Mouse (Mus musculus) granulocyte monocyte progenitor cell, adult 5-6 weeks (primary cell): ENCODE results near the gene Cphx3. TPM values are rescaled to one million over a fixed set of nuclear protein-coding genes. Genes with fewer than 3 reads are reported as not detected.
"Not testable (repeated sequence)": the region's sequence is repeated elsewhere in the genome, so short reads cannot be mapped to it uniquely, and the experiment has no call there.

Experiments used
- ATAC-seq: replicated peaks from 2 replicates; pipeline ENCODE4 v1.8.0; 2016; ENCODE audit warnings: mild to moderate bottlenecking, moderate TSS enrichment, inconsistent platforms; ENCODE audit not compliant: poor library complexity, severe bottlenecking
- total RNA-seq, 2 experiments: library from RNA; stranded (forward) in 1 of 2; stranded (reverse) in 1 of 2; fragments of 200-712, 200-1000 nt in 1 of 2; fragments of >200 nt in 1 of 2; fragmentation: Nextera tagmentation in 1 of 2; gene quantifications; 2 replicates each; pipeline ENCODE4 v1.2.3; 2014 to 2017

Gene Cphx3
- total RNA-seq (2014; fragmentation: Nextera tagmentation) (not detected in 2 replicates), total RNA-seq (2017) (not detected in 2 replicates)

DNA sequence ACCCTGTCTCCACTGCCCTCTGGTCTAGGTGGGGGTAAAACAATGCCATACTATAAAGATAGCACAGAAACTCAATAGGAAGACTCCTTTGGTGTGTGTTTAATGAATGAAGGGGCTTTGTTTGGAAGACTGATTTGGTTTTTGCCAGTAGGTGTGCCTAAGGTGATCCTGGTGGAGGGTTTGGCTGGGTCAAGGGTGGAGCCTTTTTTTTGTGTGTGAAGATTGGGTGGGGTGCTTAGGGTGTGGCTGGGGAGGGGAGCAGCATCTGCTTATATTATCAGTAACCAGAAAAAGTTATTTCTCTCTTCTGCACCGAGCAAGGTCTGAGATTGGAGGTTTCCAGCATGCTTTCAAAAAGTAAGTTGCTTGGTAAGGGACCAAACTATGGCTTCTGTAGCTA, at the start of gene Cphx3:
Gene Cphx3, plus strand, starts transcription at position 301 of the 400 bp plus-strand sequence.
- not testable (repeated sequence) for ATAC-seq

DNA sequence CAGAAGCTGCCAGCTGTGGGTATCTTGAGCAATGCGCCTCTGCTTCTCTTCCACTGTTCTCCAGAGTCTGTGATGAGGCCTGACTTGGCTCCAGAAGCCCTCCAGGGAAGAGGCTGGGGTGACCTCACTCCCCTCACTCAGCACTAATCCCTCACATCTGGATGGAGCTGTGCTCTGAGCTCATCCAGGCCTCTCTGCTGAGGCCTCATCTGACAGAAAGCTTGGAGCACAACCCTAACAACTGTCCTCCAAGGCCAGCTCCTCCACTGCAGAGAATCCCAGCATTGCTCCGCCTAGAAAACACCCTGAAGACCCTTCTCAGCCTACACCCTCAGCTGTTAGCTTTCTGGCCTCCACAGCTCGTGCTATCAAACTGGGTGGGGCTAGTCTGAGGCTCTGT, 47.7 kb upstream of the Cphx3 start:
- ATAC-seq = not testable (repeated sequence)

DNA sequence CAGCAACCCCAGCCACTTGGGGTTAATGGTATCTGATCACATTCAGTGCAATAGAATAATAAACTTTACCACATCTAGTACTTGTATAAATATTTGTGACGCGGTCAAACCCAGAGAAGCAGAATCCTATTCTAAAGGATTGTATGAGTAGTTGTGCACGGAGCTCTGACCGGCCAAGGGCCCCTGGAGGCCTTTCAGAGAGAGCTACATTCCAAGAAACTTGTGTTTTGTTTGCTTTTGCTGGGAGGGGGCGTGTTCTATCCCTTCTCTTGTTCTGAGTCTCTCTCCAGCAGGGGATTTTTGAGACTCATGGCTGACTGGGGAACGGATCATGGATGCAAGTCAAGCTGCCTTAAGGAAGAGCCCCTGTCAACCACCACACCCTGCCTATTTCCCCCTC, 46.7 kb upstream of the Cphx3 start:
- not testable (repeated sequence) for ATAC-seq

DNA sequence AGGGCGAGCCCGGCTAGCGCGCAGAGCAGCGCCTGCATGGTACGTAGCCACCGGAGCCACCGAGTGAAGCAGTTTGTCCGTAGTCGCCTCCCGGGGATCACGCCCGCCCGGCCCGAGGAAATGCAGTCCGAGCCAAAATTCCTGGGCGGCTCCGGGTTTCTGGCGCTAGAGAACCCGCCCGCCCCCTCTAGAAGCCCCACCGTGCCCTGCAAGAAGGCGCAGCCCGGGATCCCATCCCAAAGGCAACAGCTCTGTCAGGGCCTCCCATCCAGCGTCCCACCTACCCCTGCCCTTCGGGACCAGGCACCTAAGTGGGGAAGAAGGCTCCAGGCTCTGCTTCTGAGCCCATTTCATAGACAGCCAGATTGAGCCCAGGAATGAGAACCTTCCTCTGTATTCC, 39.5 kb upstream of the Cphx3 start, which contains the start of gene Gm9780:
Gene Gm9780, minus strand, starts transcription at position 101 of the 400 bp plus-strand sequence.
- ATAC-seq = not testable (repeated sequence)

DNA sequence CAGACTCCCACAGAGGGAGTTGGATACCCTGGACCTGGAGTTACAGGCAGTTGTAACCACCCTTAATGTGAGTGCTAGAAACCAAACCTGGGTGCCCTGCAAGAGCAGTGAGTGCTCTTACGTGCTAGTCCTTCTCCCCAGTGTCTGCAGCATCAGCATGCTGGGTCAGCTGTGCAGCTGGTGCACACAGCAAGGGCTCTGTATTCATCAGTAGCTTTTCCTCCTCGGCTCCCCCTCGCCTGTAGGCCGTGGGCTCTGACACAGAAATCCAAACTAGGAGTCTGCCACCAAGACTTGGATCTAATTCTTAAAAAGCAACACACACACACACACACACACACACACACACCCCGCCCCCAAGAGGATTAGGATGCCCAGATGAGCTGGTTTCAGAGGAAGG, 37.1 kb upstream of the Cphx3 start:
- not testable (repeated sequence) for ATAC-seq

DNA sequence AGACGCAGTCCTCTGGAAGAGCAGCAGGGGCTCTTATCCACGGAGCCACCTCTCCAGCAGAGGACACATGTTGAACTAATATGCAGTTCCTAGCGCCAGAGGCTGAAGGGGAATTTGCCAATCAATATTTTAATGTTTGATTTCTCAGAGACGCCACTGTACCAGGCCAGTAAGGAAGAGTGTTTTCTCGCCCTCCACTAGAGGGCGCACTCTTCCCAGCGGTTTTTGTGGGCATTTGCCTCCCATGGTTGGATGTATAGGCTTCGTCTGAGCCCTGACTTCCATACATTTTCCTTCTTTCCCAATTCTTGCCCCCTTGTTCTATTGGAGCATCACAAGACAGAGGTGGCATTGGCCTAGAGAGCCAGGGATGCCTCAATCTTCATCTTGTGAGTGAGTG, 35.1 kb upstream of the Cphx3 start:
- ATAC-seq = peak; percentile 74

DNA sequence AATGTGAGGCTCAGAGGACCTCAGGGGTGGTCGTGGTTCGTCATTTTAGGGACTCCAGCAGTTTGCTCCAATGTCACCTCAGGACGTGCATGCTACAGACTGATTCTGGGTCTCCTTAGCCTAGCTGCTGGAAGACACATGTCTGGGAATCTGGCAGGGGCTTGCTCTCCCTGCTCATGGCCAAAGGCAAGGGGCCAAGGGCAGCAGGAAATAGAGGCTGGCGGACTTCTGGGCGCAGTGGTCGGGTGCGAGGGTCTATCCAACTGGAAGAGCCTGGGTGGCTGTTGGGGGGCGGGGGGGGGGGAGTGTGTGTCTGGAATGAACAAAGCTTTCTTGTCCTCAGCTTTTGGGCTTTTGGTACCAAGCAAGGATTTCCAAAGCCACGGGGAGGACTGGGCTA, 33.3 kb upstream of the Cphx3 start:
- not testable (repeated sequence) for ATAC-seq

DNA sequence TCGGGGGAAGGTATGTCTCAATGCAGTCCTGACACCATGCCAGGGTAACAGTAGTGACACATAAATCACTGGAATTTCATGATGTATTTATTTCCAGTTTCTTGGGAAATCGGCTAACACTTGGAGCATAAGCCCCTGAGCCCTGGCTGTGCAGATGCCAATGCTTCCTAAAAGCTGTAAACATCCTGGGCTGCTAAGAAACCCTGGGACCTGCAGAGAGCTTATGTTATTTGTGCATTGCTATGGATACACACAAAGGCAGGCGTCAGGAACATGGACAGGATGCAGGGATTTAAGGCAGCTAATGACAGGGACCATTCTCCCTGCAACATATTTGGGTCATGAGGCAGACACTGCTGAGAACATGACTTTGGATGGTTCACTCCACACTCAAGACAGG, 23.9 kb upstream of the Cphx3 start:
- not testable (repeated sequence) for ATAC-seq

DNA sequence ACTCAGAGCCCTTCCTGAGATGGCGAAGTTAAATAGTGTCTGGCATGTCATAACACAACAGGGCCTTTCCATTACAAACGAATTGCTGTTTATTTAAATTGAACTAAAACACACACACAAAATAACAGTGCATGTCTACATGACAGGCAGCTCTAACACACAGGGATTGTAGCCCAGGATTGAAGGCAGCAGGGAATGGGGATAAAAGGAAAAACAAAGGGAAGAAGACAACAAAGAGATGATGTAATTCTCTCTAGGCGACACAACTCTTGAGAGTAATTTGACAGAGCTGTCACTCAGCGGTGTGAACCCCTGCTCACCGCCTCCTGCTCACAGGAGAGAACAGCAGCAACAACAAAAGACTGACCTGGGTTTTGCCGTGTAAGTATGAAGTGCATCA, 22.7 kb upstream of the Cphx3 start:
- not testable (repeated sequence) for ATAC-seq

DNA sequence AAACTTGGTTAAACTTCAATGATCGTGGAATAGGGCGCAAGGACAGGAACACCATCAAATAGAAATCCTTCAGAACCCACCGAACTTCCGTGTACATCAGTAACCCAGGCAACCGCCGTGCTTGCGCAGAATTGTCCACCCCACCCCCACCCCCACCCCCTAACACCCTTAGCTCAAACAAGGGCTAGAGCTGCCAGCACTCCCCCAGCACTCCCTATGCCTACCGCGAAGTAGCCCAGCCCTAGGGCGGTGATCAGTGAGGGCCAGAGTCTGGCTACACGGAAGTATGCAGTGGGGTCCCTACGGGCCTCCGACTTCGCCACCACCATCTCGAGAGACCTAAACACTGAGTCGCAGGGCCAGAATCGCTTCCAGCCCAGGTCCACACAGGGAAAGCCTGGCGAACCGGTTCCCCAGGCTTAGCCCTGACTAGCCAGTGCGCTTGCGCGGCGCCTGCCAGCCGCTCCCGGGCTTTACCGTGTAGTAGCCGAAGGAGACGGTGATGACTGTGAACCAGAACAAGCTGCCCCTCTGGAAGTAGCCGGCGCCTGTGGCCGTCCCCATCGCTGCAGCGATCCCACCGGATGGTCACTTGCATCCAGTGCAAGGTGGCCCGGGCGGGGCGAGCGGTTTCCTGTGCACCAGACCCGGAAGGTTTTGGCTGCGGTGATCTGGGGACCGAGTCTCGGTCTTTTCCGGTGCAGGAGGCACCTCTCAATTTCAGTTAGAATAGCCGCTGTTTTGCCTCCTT, 15.3 kb upstream of the Cphx3 start:
- ATAC-seq = peak; percentile 81

DNA sequence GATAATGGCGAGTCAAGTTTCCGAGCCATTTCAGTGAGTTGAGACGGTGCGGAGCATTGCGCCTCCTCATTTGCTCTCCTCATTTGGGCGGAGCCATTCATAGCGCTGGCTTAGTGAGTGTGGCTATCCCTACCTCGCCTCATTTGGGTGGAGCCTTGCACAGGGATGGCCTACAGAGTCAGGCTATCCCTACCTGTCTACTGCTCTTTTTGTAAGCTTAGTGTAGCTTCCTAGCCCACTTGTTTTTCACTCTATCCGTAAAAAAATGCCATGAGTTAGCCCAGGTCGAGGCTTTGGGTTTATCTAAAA, 14.8 kb upstream of the Cphx3 start, which contains the start of gene Tmem254c:
Gene Tmem254c, minus strand, starts transcription at position 31 of the 309 bp plus-strand sequence.
- ATAC-seq = peak; percentile 85

DNA sequence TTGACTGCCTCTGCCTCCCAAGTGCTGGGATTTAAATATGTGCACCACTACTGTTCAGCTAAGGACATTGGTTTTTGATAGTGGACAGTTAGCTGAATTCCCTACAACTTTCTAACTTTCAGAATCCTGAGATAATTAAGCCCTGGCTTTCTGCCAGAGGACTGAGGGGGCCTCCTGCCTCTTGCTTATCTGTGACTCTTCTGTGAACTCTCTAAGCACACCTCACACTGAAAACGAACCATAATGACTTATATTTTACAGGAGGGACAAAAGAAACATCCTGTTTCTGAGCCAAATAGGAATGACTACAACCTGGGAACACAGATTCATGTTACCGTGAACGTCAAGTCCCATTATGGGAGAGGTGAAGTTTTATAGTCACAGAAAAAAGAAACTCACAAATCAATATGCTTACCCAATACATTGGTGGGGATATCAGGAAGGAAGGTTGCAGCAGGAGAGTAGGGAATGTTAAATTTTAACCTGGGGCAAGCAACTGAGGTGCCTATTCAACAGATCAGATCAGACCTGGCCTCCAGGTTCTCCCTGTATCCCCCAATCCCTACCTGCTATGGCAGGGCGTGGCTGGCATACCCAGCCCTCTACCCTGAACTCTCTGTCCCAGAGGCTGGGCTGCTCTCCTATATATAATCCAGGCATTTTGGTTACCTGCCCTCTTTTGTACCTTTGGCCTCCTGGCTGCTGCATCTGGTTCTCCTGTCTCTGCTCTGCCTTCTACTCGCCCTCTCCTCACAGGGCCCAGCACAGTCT, 5.3 kb upstream of the Cphx3 start:
- ATAC-seq = not testable (repeated sequence)

DNA sequence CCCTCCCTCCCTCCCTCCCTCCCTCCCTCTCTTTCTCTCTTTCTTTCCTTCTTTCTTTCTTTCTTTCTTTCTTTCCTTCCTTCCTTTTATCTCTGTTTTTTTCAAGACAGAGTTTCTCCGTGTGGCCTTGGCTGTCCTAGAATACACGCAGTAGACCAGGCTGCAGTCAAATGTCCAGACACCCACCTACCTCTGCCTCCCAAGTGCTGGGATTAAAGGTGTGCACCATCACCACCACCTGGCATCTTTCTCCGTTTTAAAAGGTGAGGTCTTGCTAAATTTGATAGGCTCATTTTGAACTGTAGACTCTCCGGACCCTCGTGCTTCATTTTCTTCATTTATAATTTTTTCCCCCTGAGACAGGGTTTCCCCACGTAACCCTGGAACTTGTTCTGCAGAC, 881 bp upstream of the Cphx3 start, which contains the start of gene Cphx2:
Gene Cphx2, plus strand, starts transcription at position 301 of the 400 bp plus-strand sequence.
- not testable (repeated sequence) for ATAC-seq

DNA sequence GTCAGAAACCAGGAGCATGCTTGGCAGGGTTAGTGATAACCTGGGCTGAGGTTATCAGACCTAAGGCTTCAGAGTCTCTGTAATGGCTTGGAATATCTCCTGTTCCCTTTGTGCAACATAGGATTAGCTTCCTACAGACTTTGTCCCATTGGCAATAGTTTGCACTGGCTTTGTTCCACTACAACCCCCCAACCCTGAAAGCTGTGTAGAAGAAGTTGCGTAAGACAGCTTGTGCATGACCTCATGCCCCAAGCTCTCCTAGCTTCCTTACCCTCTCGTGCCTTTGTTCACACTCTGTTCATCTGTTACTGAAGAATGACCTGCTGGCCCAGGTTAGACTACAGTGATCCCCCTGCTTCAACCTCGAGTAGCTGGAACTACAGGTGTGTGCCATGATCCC, 15.5 kb downstream of the Cphx3 start:
- ATAC-seq = 0 out of 2 replicates have a peak, but pooled peaks have one; percentile 12

DNA sequence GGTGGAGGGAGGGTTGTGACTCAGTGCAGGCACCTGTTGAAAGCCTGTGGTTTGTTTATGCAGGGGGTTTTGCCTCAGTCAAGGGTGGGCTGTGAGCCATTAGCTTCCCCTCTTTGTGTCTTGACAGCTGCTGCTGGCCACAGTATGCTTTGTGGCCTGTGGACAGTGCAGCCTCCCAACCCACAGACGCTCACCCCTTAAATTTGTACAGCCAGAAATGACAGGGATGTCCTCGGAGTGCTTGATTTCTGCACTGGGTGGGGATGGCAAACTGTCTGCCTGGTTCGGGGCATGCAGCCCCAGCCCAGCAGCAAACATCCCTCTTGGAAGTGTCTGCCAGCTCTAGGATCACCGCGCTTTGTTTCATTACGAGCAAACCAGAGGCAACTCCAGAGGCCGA, 36.1 kb downstream of the Cphx3 start, which contains the start of gene Duxbl2:
Gene Duxbl2, plus strand, starts transcription at position 200 of the 400 bp plus-strand sequence.
- ATAC-seq = peak; percentile 17; the same call in 1 of the 2 replicates

DNA sequence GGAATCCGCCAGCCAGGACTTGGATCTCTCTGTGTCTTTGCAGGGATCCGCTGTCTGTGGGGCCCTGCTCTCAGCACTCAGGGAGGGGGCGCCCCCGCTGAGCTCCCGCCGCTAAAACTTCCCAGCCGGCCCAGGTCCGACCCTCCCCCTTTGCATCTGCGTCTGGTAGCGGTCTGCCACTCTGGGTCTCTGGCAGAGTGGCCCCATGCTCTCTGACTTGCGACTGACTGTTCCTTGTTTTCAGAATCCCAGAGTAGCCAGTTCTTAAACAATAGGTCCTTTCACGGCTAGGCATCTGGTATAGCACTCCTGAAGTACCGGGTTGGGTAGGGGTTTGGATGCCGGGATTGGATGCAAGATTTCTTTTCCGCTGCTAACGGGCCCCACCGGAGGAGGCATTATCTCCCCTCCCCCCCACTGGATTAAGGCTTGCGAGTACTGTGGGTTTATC, 36.5 kb downstream of the Cphx3 start:
- ATAC-seq = peak; percentile 33; the same call in 1 of the 2 replicates

DNA sequence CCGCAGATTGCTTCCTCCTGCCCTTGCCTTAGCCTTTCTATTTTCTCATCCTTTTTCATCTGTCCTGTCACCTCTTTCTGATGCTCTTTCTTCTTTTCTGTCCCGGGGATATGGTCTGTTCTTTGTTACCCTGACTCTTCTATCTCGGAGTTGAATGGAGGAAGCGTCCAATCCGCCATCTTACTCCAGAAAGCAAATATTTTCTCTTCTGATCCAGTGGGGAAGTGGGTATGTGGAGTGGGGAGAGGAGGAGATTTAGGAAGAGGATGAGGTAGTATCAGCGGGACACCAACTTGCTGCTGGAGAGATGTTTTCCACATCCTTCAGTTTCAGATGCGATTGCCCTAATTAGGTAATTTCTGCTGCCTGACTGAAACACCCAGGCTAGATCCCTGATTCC, 37.0 kb downstream of the Cphx3 start:
- not testable (repeated sequence) for ATAC-seq

DNA sequence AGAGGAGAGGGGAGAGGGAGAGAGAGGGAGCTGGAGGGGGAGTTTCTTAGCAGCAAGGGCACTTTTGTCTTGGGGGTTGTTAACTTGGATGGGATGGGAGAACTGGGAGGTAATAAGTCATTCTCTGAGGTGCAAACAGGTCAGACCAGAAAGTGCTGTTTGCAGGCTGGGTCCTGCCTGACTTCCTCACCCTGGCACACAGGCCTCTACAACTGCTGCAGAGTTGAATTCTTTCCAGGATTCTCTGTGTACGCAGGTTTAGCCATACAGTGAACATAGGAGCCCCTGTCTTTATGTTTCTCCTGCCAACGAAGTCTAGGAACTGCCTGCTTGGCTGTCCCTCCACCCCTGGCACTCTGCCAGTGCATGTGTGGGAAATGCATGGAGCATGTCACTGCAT, 65.0 kb downstream of the Cphx3 start:
- ATAC-seq = not testable (repeated sequence)

DNA sequence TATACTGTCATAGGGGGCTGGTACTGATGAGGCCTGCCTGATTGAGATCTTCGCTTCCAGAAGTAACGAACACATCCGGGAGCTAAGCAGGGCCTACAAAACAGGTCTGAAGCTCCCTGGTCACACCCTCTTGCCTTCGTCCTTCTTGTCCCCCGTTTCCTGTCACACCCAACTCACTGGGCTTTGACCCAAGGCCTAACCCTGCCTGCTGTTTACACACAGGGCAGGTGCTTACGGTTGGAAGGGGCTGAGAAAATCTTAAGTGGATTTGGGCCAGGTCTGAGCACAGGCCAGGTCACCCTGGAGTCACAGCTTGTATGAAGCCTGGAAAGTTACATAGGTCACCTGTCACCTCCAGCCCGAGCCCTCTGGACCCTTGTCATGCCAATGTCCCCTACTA, 73.9 kb downstream of the Cphx3 start:
- not testable (repeated sequence) for ATAC-seq

DNA sequence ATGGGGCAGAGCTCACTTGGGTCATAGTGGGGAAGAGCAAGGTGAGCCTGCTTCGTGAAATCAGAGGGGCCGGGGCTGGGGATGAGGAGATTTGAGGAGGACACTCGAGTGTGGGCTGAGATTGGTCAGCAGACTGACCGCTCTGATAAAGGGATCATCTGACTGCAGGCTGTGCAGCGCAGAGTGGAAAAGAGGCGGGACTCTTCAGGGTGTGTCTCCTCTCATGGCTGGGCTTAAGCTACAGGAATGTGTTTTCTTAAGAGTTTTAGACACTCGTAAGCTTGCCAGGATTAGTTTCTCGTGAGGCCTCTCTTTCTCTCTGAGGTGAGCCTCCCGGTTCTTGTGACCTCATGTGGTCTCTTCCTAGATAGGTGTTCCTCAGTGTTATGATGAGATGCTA, 79.1 kb downstream of the Cphx3 start:
- not testable (repeated sequence) for ATAC-seq

DNA sequence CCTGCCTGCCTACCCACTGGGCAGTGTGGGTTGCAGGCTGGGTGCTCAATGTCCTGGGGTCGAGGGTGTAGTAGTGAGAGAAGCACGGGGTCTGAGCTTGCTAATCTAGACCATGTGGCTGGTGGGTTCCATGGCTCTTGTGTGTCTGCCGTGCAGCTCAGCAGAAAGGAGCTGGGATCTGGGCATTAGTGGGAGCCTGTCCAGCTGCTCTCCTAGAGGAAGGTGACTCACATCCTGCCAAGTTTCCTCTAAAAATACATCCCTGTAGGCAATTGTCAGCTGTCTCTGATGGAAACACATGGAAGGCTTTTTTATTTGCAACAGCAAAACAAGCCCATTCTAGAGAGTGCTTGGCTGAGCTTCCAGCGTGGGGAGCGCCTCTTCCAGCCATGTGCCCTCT, 80.3 kb downstream of the Cphx3 start:
- not testable (repeated sequence) for ATAC-seq
